Mouse (Mus musculus): ENCODE data around the gene Limch1. TPM values are rescaled to one million over a fixed set of nuclear protein-coding genes. Genes with fewer than 3 reads are reported as not detected.

Gene Limch1
- total and polyA plus RNA-seq, 3 experiments, result 0.05 TPM; not detected in 2

DNA sequence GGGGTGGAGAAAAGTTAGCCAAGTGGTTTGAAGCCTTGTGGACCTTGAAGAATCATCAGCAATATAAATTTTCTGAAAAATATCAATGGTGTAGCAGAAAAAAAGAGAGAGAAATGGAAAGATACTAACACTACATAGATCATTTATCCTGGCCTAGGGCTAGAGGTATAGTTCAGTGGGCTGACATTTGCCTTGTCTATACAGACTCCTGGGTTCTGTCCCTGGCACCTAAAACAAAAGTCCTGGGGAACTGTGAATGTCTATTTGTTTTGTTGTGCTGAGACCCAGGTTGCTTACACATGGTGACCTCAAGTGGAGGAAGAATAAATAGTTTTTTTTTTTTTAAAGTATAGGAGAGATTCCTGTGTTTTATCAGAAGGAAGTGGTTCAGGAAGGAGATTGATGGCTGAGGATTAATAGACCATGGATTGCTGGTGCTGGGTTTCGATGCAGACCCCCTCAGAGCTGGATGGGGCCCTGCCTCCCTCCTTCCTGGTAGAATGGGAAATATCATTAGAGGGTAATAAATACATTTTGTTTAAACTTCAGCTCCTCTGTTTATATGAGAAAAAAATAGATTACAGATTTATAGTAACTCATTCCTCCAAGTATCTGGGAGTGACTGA lies 40.5 kb downstream of the Limch1 start:
- Histone ChIP-seq H3K27ac (ENCODE audit: insufficient read depth, low read depth) (no peak overlapping the region), H3K36me3 (replicated peaks in 1 of 2; ENCODE audit: control insufficient read depth in 1 of 2, insufficient read depth in 1 of 2, low read length in 1 of 2) (no peaks in the 10 kb centered on the region), H3K9ac (ENCODE audit: insufficient read depth, low read depth) (no peak overlapping the region), H3K4me1 (ENCODE audit: control insufficient read depth in 1 of 2, insufficient read depth in 2 of 2) (no peaks in the 10 kb centered on the region), H3K79me2 (replicated peaks; ENCODE audit: control insufficient read depth, extremely low read depth, insufficient read depth, poor library complexity, severe bottlenecking) (no peaks in the 10 kb centered on the region), H3K27me3 (replicated peaks) (no peaks in the 10 kb centered on the region), H3K4me2 (ENCODE audit: insufficient read depth, low read depth, poor library complexity, severe bottlenecking) (no peak overlapping the region), H3K4me3 (replicated peaks in 1 of 3; ENCODE audit: low read depth in 2 of 3, low read length in 2 of 3, poor library complexity in 1 of 3) (no peak overlapping the region), H3K9me3 (replicated peaks; ENCODE audit: low read length) (no peaks in the 10 kb centered on the region)
- in situ Hi-C loops (cut with MboI; ENCODE audit: low pct_ligation_motif_present, low pct_unique_long_range_greater_than_20kb, low sequenced_read_pairs) (no loop called here), dilution Hi-C loops (cut with MboI; ENCODE audit: extremely low pct_ligation_motif_present, extremely low pct_unique_long_range_greater_than_20kb, low sequenced_read_pairs) (no loop called here)
- TF ChIP-seq KAT2A (IDR thresholded peaks at IDR 0.05; ENCODE audit: insufficient replicate concordance, low read length), result no peak
- TF ChIP-seq ZC3H11A (IDR thresholded peaks at IDR 0.05; ENCODE audit: low read depth, low read length), result no peak
- no peak for TF ChIP-seq ZKSCAN1 (IDR thresholded peaks at IDR 0.05; ENCODE audit: borderline replicate concordance, low read depth, low read length)
- TF ChIP-seq ZNF384 (IDR thresholded peaks at IDR 0.05; ENCODE audit: low read depth, low read length), result no peak
- no peak for TF ChIP-seq EP300 (IDR thresholded peaks at IDR 0.05; ENCODE audit: low read length)
- no peak for TF ChIP-seq USF2 (conservative IDR thresholded peaks at IDR 0.05; ENCODE audit: low read depth, low read length)
- no peak for TF ChIP-seq ETS1 (conservative IDR thresholded peaks at IDR 0.05; ENCODE audit: low read depth, low read length)
- TF ChIP-seq ZMIZ1 (IDR thresholded peaks at IDR 0.05; ENCODE audit: low read depth, low read length), result no peak
- no peak for TF ChIP-seq UBTF (IDR thresholded peaks at IDR 0.05; ENCODE audit: low read depth, low read length)
- TF ChIP-seq PAX5 (IDR thresholded peaks at IDR 0.05; ENCODE audit: low read length), result no peak
- TF ChIP-seq POLR2AphosphoS2 (IDR thresholded peaks at IDR 0.05; ENCODE audit: low read depth, low read length), result no peak
- no peak for TF ChIP-seq HCFC1 (IDR thresholded peaks at IDR 0.05; ENCODE audit: low read depth, low read length)
- TF ChIP-seq CHD1 (IDR thresholded peaks at IDR 0.05; ENCODE audit: low read depth, low read length), result no peak
- TF ChIP-seq MEF2A (IDR thresholded peaks at IDR 0.05; ENCODE audit: borderline replicate concordance, low read depth, low read length), result no peak
- no peak for TF ChIP-seq POLR2A (IDR thresholded peaks at IDR 0.05; ENCODE audit: low read depth, low read length)
- TF ChIP-seq E2F4 (IDR thresholded peaks at IDR 0.05; ENCODE audit: insufficient replicate concordance, low read depth, low read length), result no peak
- no peak for TF ChIP-seq USF1 (IDR thresholded peaks at IDR 0.05; ENCODE audit: low read depth, low read length)
- TF ChIP-seq NRF1 (IDR thresholded peaks at IDR 0.05; ENCODE audit: low read depth, low read length), result no peak
- TF ChIP-seq RCOR1 (conservative IDR thresholded peaks at IDR 0.05; ENCODE audit: low read depth, low read length), result no peak
- TF ChIP-seq BHLHE40 (IDR thresholded peaks at IDR 0.05; ENCODE audit: low read depth, low read length), result no peak
- no peak for DNase-seq (ENCODE audit: extremely low read depth)

DNA sequence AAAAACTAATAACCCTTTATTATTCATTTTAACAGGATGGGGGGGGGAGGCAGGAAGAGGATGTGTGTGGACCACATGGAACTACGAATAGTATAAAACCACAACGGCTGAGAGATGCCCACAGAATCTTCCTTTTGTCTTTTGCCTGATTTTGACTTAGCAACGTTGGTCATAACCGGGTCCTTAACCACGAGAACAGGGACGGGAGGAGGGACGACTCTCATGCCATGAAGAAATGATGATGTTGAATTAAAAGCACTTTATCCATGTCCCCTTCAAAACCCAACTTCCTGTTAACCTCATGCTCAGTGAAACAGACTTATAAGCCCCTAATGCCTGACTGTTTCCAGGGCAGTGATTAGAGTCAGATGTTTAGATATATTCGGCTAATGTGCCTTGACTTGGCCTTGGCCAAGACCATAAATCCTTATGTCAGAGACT lies 41.0 kb downstream of the Limch1 start:
- Histone ChIP-seq H3K27me3 (replicated peaks) (no peaks in the 10 kb centered on the region), H3K4me2 (ENCODE audit: insufficient read depth, low read depth, poor library complexity, severe bottlenecking) (no peak overlapping the region), H3K79me2 (replicated peaks; ENCODE audit: control insufficient read depth, extremely low read depth, insufficient read depth, poor library complexity, severe bottlenecking) (no peaks in the 10 kb centered on the region), H3K36me3 (replicated peaks in 1 of 2; ENCODE audit: control insufficient read depth in 1 of 2, insufficient read depth in 1 of 2, low read length in 1 of 2) (no peaks in the 10 kb centered on the region), H3K4me1 (ENCODE audit: control insufficient read depth in 1 of 2, insufficient read depth in 2 of 2) (no peaks in the 10 kb centered on the region), H3K9ac (ENCODE audit: insufficient read depth, low read depth) (no peak overlapping the region), H3K27ac (ENCODE audit: insufficient read depth, low read depth) (no peak overlapping the region), H3K4me3 (replicated peaks in 1 of 3; ENCODE audit: low read depth in 2 of 3, low read length in 2 of 3, poor library complexity in 1 of 3) (no peak overlapping the region), H3K9me3 (replicated peaks; ENCODE audit: low read length) (no peaks in the 10 kb centered on the region)
- dilution Hi-C loops (cut with MboI; ENCODE audit: extremely low pct_ligation_motif_present, extremely low pct_unique_long_range_greater_than_20kb, low sequenced_read_pairs), result no loop called here
- TF ChIP-seq SMC3 (IDR thresholded peaks at IDR 0.05; ENCODE audit: low read depth, low read length) (no peak), NRF1 (IDR thresholded peaks at IDR 0.05; ENCODE audit: low read depth, low read length) (no peak), MAX (IDR thresholded peaks at IDR 0.05; ENCODE audit: low read length) (no peak), KAT2A (IDR thresholded peaks at IDR 0.05; ENCODE audit: insufficient replicate concordance, low read length) (no peak), MAZ (IDR thresholded peaks at IDR 0.05; ENCODE audit: low read depth, low read length) (no peak), CHD2 (IDR thresholded peaks at IDR 0.05; ENCODE audit: low read length) (no peak), JUND (conservative IDR thresholded peaks at IDR 0.05; ENCODE audit: low read depth, low read length) (no peak), IRF4 (IDR thresholded peaks at IDR 0.05; ENCODE audit: low read depth, low read length) (no peak), SIN3A (IDR thresholded peaks at IDR 0.05; ENCODE audit: low read length) (no peak), ZNF384 (IDR thresholded peaks at IDR 0.05; ENCODE audit: low read depth, low read length) (no peak), E2F4 (IDR thresholded peaks at IDR 0.05; ENCODE audit: insufficient replicate concordance, low read depth, low read length) (no peak), ETS1 (conservative IDR thresholded peaks at IDR 0.05; ENCODE audit: low read depth, low read length) (no peak), UBTF (IDR thresholded peaks at IDR 0.05; ENCODE audit: low read depth, low read length) (no peak), BHLHE40 (IDR thresholded peaks at IDR 0.05; ENCODE audit: low read depth, low read length) (no peak), USF1 (IDR thresholded peaks at IDR 0.05; ENCODE audit: low read depth, low read length) (no peak), MEF2A (IDR thresholded peaks at IDR 0.05; ENCODE audit: borderline replicate concordance, low read depth, low read length) (no peak)
- no peak for DNase-seq (ENCODE audit: extremely low read depth)
- in situ Hi-C loops (cut with MboI; ENCODE audit: low pct_ligation_motif_present, low pct_unique_long_range_greater_than_20kb, low sequenced_read_pairs), result no loop called here
